Mouse (Mus musculus): ENCODE measurements at regions not wholly inside any gene's neighbourhood (a gene's known extent, or its start where the extent isn't known, plus 50 kb on each side); places are given as distances from the start of the nearest gene placed in this dataset.
A peak's percentile ranks its signal among the peaks of the same experiment; 100 is the strongest.

- WGBS: 63% methylated on average over 11 of the region's 11 CpGs
Measured at GRCm38 (mm10) chr3:35464212-35464911, 289.5 kb upstream of the Atp11b start.

DNA sequence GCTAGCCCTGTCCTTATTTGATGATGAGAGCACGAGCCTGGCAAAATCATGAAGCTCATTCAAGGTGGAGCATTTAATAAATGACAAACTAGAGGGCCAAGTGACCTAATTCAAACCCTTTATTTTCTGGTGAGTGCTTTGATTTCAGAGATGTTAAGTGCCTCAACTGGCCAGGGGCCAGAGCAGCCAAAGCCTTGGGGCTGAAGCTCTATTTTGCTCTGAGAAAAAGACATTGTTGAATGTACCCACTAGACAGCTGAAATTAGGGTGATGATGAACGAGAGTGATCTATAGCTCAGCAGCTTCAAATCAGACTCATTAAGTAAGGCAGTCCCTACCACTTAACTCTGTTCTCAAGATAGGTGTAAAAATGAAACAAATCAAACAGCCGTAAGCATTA lies 287.9 kb upstream of the Atp11b start:
- Histone ChIP-seq H3K4me3 (ENCODE audit: low read length) (no peak overlapping the region), H3K27ac (ENCODE audit: low read depth, low read length) (no peak overlapping the region), H3K9ac (ENCODE audit: low read depth, low read length) (no peak overlapping the region), H3K4me2 (replicated peaks; ENCODE audit: low read depth, low read length) (no peak overlapping the region), H3K27me3 (ENCODE audit: control insufficient read depth, insufficient read depth, low read length) (peaks cover 5% of the 10 kb centered on the region; the same call in 1 of the 2 replicates), H3K4me1 (ENCODE audit: control insufficient read depth, insufficient read depth, low read length) (no peaks in the 10 kb centered on the region), H3K9me3 (ENCODE audit: control insufficient read depth, low read length) (no peaks in the 10 kb centered on the region), H3K36me3 (ENCODE audit: control insufficient read depth, insufficient read depth, low read length) (no peaks in the 10 kb centered on the region)
- 67% methylated on average over 3 of the region's 3 CpGs for WGBS
- no peak for ATAC-seq (ENCODE audit: low FRiP score, low TSS enrichment)

More at GRCm38 (mm10) chr3:35464212-35464911, 289.5 kb upstream of the Atp11b start:
- H3K9me3 ChIP-seq (ENCODE audit: control insufficient read depth, low read length): no peaks in the 10 kb centered on the region
- no peak overlapping the region for H3K9ac ChIP-seq (ENCODE audit: low read depth, low read length)
- ATAC-seq (ENCODE audit: low FRiP score, low TSS enrichment): no peak
- H3K4me3 ChIP-seq (ENCODE audit: low read length): no peak overlapping the region
- H3K27ac ChIP-seq (ENCODE audit: low read depth, low read length): no peak overlapping the region
- no peak overlapping the region for H3K4me2 ChIP-seq (replicated peaks; ENCODE audit: low read depth, low read length)
- no peaks in the 10 kb centered on the region for H3K4me1 ChIP-seq (ENCODE audit: control insufficient read depth, insufficient read depth, low read length)
- peaks cover 5% of the 10 kb centered on the region; the same call in 1 of the 2 replicates for H3K27me3 ChIP-seq (ENCODE audit: control insufficient read depth, insufficient read depth, low read length)
- H3K36me3 ChIP-seq (ENCODE audit: control insufficient read depth, insufficient read depth, low read length): no peaks in the 10 kb centered on the region

GRCm38 (mm10) chr3:35473351-35473750 lies 280.6 kb upstream of the Atp11b start:
- H3K27ac ChIP-seq (ENCODE audit: low read depth, low read length): no peak overlapping the region
- no peak overlapping the region for H3K4me3 ChIP-seq (ENCODE audit: low read length)
- no peak overlapping the region for H3K9ac ChIP-seq (ENCODE audit: low read depth, low read length)
- no peaks in the 10 kb centered on the region; the same call in 1 of the 2 replicates for H3K27me3 ChIP-seq (ENCODE audit: control insufficient read depth, insufficient read depth, low read length)
- ATAC-seq (ENCODE audit: low FRiP score, low TSS enrichment): no peak
- no peaks in the 10 kb centered on the region for H3K9me3 ChIP-seq (ENCODE audit: control insufficient read depth, low read length)
- no peak overlapping the region for H3K4me2 ChIP-seq (replicated peaks; ENCODE audit: low read depth, low read length)
- WGBS: 85% methylated on average over 7 of the region's 7 CpGs
- H3K36me3 ChIP-seq (ENCODE audit: control insufficient read depth, insufficient read depth, low read length): no peaks in the 10 kb centered on the region
- no peaks in the 10 kb centered on the region for H3K4me1 ChIP-seq (ENCODE audit: control insufficient read depth, insufficient read depth, low read length)

- Histone ChIP-seq H3K27ac (ENCODE audit: low read depth, low read length) (no peak overlapping the region), H3K36me3 (ENCODE audit: control insufficient read depth, insufficient read depth, low read length) (no peaks in the 10 kb centered on the region), H3K4me2 (replicated peaks; ENCODE audit: low read depth, low read length) (no peak overlapping the region), H3K4me3 (ENCODE audit: low read length) (no peak overlapping the region), H3K9me3 (ENCODE audit: control insufficient read depth, low read length) (no peaks in the 10 kb centered on the region), H3K9ac (ENCODE audit: low read depth, low read length) (no peak overlapping the region), H3K27me3 (ENCODE audit: control insufficient read depth, insufficient read depth, low read length) (no peaks in the 10 kb centered on the region; the same call in 1 of the 2 replicates), H3K4me1 (ENCODE audit: control insufficient read depth, insufficient read depth, low read length) (no peaks in the 10 kb centered on the region)
- WGBS: 18% methylated on average over 6 of the region's 6 CpGs
- ATAC-seq (ENCODE audit: low FRiP score, low TSS enrichment): no peak
Measured at GRCm38 (mm10) chr3:35474361-35474760, 279.5 kb upstream of the Atp11b start.

DNA sequence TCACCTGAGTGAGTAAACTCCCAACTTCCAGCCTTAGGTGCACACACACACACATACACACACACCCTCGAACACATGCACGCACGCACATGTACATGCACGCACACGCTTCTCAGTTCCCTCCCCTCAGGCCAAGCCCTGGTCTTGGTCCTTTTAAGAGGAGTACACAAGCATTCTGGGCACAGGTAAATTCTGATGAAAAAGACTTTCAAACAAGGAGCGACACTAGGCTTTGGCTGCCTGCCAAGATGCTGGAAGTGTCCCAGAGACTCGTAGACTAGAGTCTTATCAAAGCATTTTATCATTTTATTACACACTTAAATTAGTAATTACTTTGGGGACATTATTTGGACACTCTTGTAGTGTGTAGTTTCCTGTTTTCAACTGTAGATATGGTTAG lies 278.6 kb upstream of the Atp11b start:
- Histone ChIP-seq H3K4me2 (replicated peaks; ENCODE audit: low read depth, low read length) (no peak overlapping the region), H3K9ac (ENCODE audit: low read depth, low read length) (no peak overlapping the region), H3K27me3 (ENCODE audit: control insufficient read depth, insufficient read depth, low read length) (no peaks in the 10 kb centered on the region; the same call in 1 of the 2 replicates), H3K4me3 (ENCODE audit: low read length) (no peak overlapping the region), H3K36me3 (ENCODE audit: control insufficient read depth, insufficient read depth, low read length) (no peaks in the 10 kb centered on the region), H3K4me1 (ENCODE audit: control insufficient read depth, insufficient read depth, low read length) (no peaks in the 10 kb centered on the region), H3K27ac (ENCODE audit: low read depth, low read length) (no peak overlapping the region), H3K9me3 (ENCODE audit: control insufficient read depth, low read length) (no peaks in the 10 kb centered on the region)
- ATAC-seq (ENCODE audit: low FRiP score, low TSS enrichment): no peak
- whole genome bisulfite sequencing: 81% methylated on average over 7 of the region's 7 CpGs

GRCm38 (mm10) chr3:35480714-35481695 lies 272.9 kb upstream of the Atp11b start:
- no peak overlapping the region for H3K27ac ChIP-seq (ENCODE audit: low read depth, low read length)
- no peak overlapping the region for H3K4me3 ChIP-seq (ENCODE audit: low read length)
- no peak overlapping the region for H3K4me2 ChIP-seq (replicated peaks; ENCODE audit: low read depth, low read length)
- WGBS: 77% methylated on average over 18 of the region's 18 CpGs
- no peak overlapping the region for H3K9ac ChIP-seq (ENCODE audit: low read depth, low read length)
- no peaks in the 10 kb centered on the region for H3K9me3 ChIP-seq (ENCODE audit: control insufficient read depth, low read length)
- H3K4me1 ChIP-seq (ENCODE audit: control insufficient read depth, insufficient read depth, low read length): no peaks in the 10 kb centered on the region
- no peaks in the 10 kb centered on the region for H3K36me3 ChIP-seq (ENCODE audit: control insufficient read depth, insufficient read depth, low read length)
- peaks cover 5% of the 10 kb centered on the region; the same call in 1 of the 2 replicates for H3K27me3 ChIP-seq (ENCODE audit: control insufficient read depth, insufficient read depth, low read length)
- no peak for ATAC-seq (ENCODE audit: low FRiP score, low TSS enrichment)

GRCm38 (mm10) chr3:35481841-35482240 lies 272.1 kb upstream of the Atp11b start:
- H3K4me1 ChIP-seq (ENCODE audit: control insufficient read depth, insufficient read depth, low read length): no peaks in the 10 kb centered on the region
- peaks cover 5% of the 10 kb centered on the region; the same call in 1 of the 2 replicates for H3K27me3 ChIP-seq (ENCODE audit: control insufficient read depth, insufficient read depth, low read length)
- H3K27ac ChIP-seq (ENCODE audit: low read depth, low read length): no peak overlapping the region
- H3K4me3 ChIP-seq (ENCODE audit: low read length): no peak overlapping the region
- H3K36me3 ChIP-seq (ENCODE audit: control insufficient read depth, insufficient read depth, low read length): no peaks in the 10 kb centered on the region
- no peak for ATAC-seq (ENCODE audit: low FRiP score, low TSS enrichment)
- no peaks in the 10 kb centered on the region for H3K9me3 ChIP-seq (ENCODE audit: control insufficient read depth, low read length)
- H3K4me2 ChIP-seq (replicated peaks; ENCODE audit: low read depth, low read length): no peak overlapping the region
- no peak overlapping the region for H3K9ac ChIP-seq (ENCODE audit: low read depth, low read length)
- WGBS: 57% methylated on average over 11 of the region's 11 CpGs

GRCm38 (mm10) chr3:35482296-35482695 lies 271.6 kb upstream of the Atp11b start:
- H3K36me3 ChIP-seq (ENCODE audit: control insufficient read depth, insufficient read depth, low read length): no peaks in the 10 kb centered on the region
- no peak overlapping the region for H3K4me2 ChIP-seq (replicated peaks; ENCODE audit: low read depth, low read length)
- no peaks in the 10 kb centered on the region for H3K4me1 ChIP-seq (ENCODE audit: control insufficient read depth, insufficient read depth, low read length)
- no peak overlapping the region for H3K4me3 ChIP-seq (ENCODE audit: low read length)
- no peak overlapping the region for H3K27ac ChIP-seq (ENCODE audit: low read depth, low read length)
- no peaks in the 10 kb centered on the region for H3K9me3 ChIP-seq (ENCODE audit: control insufficient read depth, low read length)
- ATAC-seq (ENCODE audit: low FRiP score, low TSS enrichment): peak; percentile 60; the same call in 1 of the 2 replicates
- no peak overlapping the region for H3K9ac ChIP-seq (ENCODE audit: low read depth, low read length)
- WGBS: 8% methylated on average over 6 of the region's 6 CpGs
- peaks cover 5% of the 10 kb centered on the region; the same call in 1 of the 2 replicates for H3K27me3 ChIP-seq (ENCODE audit: control insufficient read depth, insufficient read depth, low read length)
